Comparison of ENCODE assay signal across 20 mouse cellular contexts in the genomic region with DNA sequence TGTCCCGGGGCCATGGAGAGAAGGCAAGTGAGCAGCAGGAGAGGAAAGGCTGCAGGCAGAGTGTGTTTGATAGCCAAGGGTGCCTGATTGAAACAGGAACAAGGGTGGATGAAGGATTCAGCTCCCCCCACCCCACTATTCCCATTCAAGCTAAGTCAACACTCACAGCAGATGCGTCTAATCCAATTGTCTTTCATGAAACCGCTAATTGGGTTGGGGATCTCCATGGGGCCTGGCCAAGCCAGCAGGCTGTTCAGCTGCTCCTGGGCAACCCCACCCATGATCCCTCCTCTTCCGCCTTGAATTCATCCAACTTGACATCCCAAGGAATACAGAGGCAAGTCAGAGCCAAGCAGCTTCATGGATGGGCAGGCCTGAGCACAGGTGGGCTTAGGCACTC.
A peak's percentile ranks its signal among the peaks of the same experiment; 100 is the strongest.
DNase-seq lines count a peak whose midpoint lies in the region.
"Had no signal": no experiment of that assay in that cellular context is flagged by ENCODE, and none has a peak within 500 bp of the region (broad histone marks: within the 10 kb centered on the region; RNA-seq: fewer than 3 reads in every experiment).

No protein-coding gene starts in this region.

- intact Hi-C loops in left cerebral cortex, postnatal 4 days (cut with DNase I): no loop called here

- DNase-seq in cerebellum, postnatal 10 days: peak; percentile 38 to 39
- no peak for DNase-seq in cerebellum, postnatal 25 days
- DNase-seq in left cerebral cortex, postnatal 4 days: peak; percentile 42
- no peak for DNase-seq in left cerebral cortex, adult 11 months (ENCODE audit: low spot score)
- peak; percentile 41 for DNase-seq in ZHBTc4 (ENCODE audit: low read depth, low spot score)
- peak; percentile 77 for DNase-seq in retina, postnatal 1 day
- DNase-seq in thymus, postnatal 14 days: no peak
- no peak for DNase-seq in frontal cortex, postnatal 10 days (ENCODE audit: low spot score in 2 of 2)
- DNase-seq: adrenal gland, adult 8-10 months; adrenal gland, postnatal 25 days; cerebellum, adult 18-20 months; cerebellum, adult 9-10 months; cerebellum, postnatal 36 days; embryo, embryonic 11 days; forebrain, postnatal 0 days; gastrocnemius, postnatal 10 days; gastrocnemius, postnatal 36 days; heart, adult 2 months; heart, postnatal 14 days; heart, postnatal 4 days had no signal

Comparison
In these comparisons a context has a peak if more than half of its experiments do, and no peak if none do; other contexts are left out.
1. DNase-seq: peak in cerebellum, postnatal 10 days (2 of 2), left cerebral cortex, postnatal 4 days (single experiment), ZHBTc4 (single experiment) and retina, postnatal 1 day (single experiment); none in cerebellum, postnatal 25 days (0 of 2), left cerebral cortex, adult 11 months (single experiment), thymus, postnatal 14 days (single experiment) and frontal cortex, postnatal 10 days (0 of 2).